Mouse (Mus musculus): ENCODE data around the gene Ormdl3.

DNA sequence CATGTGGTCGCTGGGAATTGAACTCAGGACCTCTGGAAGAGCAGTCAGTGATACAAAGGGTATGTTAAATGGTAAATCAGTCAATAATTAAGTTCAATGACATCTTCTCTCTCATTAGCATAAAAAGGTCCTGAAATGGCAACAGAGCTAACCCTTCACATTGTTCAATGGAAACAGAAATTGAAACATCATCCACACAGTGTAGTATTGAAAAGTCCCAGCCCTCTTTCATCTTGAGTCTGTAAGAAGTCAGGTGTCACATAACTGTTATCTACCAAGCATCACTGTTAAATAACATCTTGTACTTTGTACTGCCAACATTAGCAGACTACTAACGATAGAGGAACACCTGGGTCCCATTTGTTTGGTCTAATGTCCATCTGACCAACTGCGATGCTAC is 24.1 kb downstream of the Ormdl3 start:
- no peak for TF ChIP-seq CTCF (IDR thresholded peaks at IDR 0.05; ENCODE audit: low read depth)
- TF ChIP-seq EP300 (IDR thresholded peaks at IDR 0.05; ENCODE audit: low read depth) = no peak

All from liver, postnatal 0 days (tissue).